Mouse (Mus musculus) midbrain, embryonic 12.5 days (tissue): ENCODE results near the gene Tmem243. TPM values are rescaled to one million over a fixed set of nuclear protein-coding genes. Genes with fewer than 3 reads are reported as not detected.

ENCODE experiments used
- ATAC-seq: fragments of 200-750 bp; cut with Nextera tagmentation; 2 replicates; pipeline ENCODE4 v1.8.0; 2017; ENCODE audit warnings: low read depth, moderate TSS enrichment, moderate library complexity; ENCODE audit not compliant: low FRiP score
- H3K27ac ChIP-seq: fragments of 300-500 bp; sonication (generic); replicated peaks from 2 replicates; pipeline ENCODE4 v1.5.1; 2016; ENCODE audit warnings: mild to moderate bottlenecking
- H3K27me3 ChIP-seq: fragments of 300-500 bp; sonication (generic); 2 replicates; pipeline ENCODE4 v1.6.1; 2016; ENCODE audit warnings: mild to moderate bottlenecking
- H3K36me3 ChIP-seq: fragments of 300-500 bp; sonication (generic); 2 replicates; pipeline ENCODE4 v1.6.1; 2016
- H3K4me1 ChIP-seq: fragments of 300-500 bp; sonication (generic); 2 replicates; pipeline ENCODE4 v1.6.1; 2016
- H3K4me2 ChIP-seq: fragments of 300-500 bp; sonication (generic); replicated peaks from 2 replicates; pipeline ENCODE4 v1.6.1; 2016; ENCODE audit warnings: mild to moderate bottlenecking, moderate library complexity
- H3K4me3 ChIP-seq: fragments of 300-500 bp; sonication (generic); 2 replicates; pipeline ENCODE4 v1.5.1; 2016; ENCODE audit warnings: mild to moderate bottlenecking
- H3K9ac ChIP-seq: fragments of 300-500 bp; sonication (generic); replicated peaks from 2 replicates; pipeline ENCODE4 v1.6.1; 2016; ENCODE audit warnings: mild to moderate bottlenecking, moderate library complexity
- H3K9me3 ChIP-seq: fragments of 300-500 bp; sonication (generic); 2 replicates; pipeline ENCODE4 v1.6.1; 2016; ENCODE audit warnings: mild to moderate bottlenecking
- WGBS: fragments of 180-500 bp; shearing (Covaris S2); methylation state at CpG from one replicate; pipeline ENCODE4 v1.1.7; 2016; 5-methylcytosine and 5-hydroxymethylcytosine counted together
- polyA plus RNA-seq: library from polyadenylated mRNA; unstranded; fragments of >200 nt; fragmentation: Nextera tagmentation; extraction: Ambion mirVana; gene quantifications from 2 replicates; pipeline ENCODE4 v1.2.1, GENCODE M21; 2016

Gene Tmem243
- polyA plus RNA-seq: 24.5 and 26.3 TPM in 2 replicates

DNA sequence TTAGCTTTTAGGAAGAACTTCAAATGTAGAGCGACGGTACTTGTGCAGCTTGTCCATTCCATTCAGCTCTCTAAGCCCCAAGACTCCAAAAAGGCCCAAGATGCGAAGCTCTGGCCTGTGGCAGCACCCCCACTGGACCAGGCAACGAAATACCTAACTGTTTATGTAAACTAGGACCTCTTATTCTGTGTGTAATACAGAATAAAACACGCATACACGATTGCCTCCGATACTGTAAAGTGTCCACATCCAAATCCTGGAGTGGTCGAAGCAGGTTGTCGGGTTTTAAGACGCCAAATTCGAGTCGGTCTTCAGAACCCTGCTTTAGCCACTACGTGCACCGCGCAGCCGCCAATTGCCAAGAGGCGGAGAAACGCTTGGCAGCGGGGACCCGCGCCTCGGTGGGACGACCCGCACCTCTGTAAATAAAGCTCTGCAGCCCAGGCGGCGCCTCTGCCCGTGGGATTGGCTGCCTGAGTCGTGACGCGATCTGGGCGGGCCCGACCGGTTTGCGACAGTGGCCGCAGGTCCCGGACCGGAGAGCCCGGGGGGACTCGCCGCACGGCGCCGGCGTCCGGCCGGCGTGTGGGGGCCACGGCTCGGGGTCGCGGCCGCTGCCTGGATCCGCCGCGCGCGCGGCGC lies at the start of gene Tmem243:
Tmem243 (plus strand) TSS at position 462 of the 642 bp plus-strand sequence.
- Histone ChIP-seq H3K27ac (peak within 1 kb of the TSS; percentile 30; the same call in 1 of the 2 replicates), H3K4me3 (peak within 1 kb of the TSS; percentile 91), H3K27me3 (peaks cover 15% of the 10 kb centered on the region), H3K9me3 (no peaks in the 10 kb centered on the region; the same call in 1 of the 2 replicates), H3K4me1 (peaks cover 11% of the 10 kb centered on the region), H3K36me3 (no peaks in the 10 kb centered on the region), H3K9ac (peak within 1 kb of the TSS; percentile 87), H3K4me2 (peak within 1 kb of the TSS; percentile 82)
- under 1% methylated on average over 59 of the region's 59 CpGs for WGBS
- peak; percentile 98 for ATAC-seq

DNA sequence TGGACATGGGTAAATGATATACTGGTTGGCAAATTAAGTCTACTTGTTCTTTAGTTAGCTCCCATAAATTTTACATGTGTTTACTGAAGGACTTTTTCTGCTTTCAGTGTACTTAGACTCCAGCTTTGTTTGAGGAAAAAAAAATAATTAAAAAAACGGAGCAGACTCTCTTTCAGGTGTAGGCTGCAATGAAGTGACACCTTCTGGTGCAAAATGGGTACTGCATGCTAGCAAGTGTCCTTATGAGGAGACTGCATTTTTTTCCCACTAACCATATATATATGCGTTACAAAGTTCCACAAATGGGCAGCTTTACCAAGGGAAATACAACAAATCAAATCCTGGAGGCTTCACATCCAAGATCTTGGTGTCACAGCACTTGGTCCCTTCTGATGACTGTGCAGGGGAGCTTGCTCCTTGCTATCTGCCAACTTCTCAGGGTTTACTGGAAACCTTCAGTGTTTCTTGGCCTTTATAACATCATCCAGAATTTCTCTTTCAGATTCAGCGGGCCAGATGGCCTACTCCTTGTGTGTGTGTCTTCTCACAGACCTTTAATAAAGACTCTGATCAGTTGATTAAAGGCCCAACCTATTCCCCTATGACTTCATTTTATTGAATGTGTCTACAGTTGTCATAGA lies 44.3 kb upstream of the Tmem243 start:
- ATAC-seq: peak; percentile 68
- WGBS: 27% methylated on average over 3 of the region's 3 CpGs
- H3K4me1 ChIP-seq: no peaks in the 10 kb centered on the region
- no peaks in the 10 kb centered on the region for H3K9me3 ChIP-seq
- no peaks in the 10 kb centered on the region for H3K36me3 ChIP-seq
- H3K4me3 ChIP-seq: no peak overlapping the region
- H3K27me3 ChIP-seq: no peaks in the 10 kb centered on the region
- H3K27ac ChIP-seq: no peak overlapping the region
- no peak overlapping the region for H3K9ac ChIP-seq
- H3K4me2 ChIP-seq: no peak overlapping the region

DNA sequence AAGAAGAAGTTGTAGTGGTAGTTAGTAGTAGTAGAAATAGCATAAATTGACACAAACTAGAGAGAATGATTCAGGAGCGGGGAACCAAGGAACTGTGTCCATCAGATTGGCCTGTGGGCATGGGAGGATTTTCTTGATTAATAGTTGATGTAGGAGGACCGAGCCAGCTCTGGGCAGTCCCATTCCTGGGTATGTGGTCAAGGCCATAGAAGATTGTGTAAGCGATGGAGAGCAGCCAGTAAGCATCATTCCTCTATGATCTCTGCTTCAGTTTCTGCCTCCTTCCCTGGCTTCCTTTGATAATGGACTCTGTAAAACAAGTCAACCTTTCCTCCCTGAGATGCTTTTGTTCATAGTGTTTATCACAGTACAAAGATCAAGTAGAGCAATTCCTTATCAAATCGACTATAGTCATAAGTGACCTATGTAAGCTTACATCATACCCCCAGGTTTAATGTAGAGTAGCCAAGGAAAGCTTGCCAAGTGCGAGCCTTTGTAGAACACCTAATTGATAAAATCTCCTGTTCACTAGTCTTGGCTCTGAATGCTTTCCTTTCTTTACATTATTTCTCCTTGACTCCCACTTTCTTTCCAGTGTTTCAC lies 43.1 kb upstream of the Tmem243 start:
- no peaks in the 10 kb centered on the region for H3K4me1 ChIP-seq
- no peak overlapping the region for H3K9ac ChIP-seq
- no peak overlapping the region for H3K4me2 ChIP-seq
- no peaks in the 10 kb centered on the region for H3K9me3 ChIP-seq
- H3K4me3 ChIP-seq: no peak overlapping the region
- H3K27me3 ChIP-seq: no peaks in the 10 kb centered on the region
- H3K36me3 ChIP-seq: no peaks in the 10 kb centered on the region
- no peak overlapping the region for H3K27ac ChIP-seq
- ATAC-seq: no peak
- 86% methylated on average over 5 of the region's 5 CpGs for WGBS

DNA sequence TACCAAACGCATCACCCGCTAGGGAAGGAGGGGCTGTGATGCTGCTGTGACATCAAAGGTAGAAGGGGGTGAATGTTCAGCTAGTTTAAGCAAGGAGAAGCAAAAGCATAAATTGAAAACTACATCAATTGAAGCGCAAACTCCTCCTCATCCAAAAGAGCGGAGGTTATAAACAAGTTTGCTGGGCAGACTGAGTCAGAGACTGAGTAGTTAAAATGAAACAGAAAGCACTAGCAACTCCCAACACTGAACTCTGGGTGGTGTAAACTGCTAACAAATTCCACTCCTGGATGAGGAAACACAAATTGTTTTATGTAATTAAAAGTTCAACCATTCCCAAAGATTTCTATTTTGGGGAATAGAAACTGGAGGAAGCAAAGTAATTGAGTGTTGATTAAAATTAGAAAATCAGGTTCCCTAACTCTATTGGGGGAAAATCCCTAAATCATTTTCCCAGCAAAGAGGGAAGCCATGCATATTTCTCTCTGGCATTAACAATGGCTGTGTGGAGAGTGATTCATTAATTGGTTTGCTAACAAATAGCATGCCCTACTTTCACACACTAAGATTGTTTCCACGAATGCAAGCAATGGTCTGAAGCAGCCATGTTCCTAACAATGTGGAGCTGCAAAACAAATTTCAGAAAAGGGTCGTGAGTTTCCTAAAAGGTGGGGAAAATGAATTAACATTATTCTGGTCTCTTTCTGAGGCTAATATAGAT lies 41.0 kb upstream of the Tmem243 start:
- Histone ChIP-seq H3K27me3 (no peaks in the 10 kb centered on the region), H3K27ac (no peak overlapping the region), H3K36me3 (no peaks in the 10 kb centered on the region), H3K9me3 (no peaks in the 10 kb centered on the region), H3K9ac (no peak overlapping the region), H3K4me2 (no peak overlapping the region), H3K4me1 (no peaks in the 10 kb centered on the region), H3K4me3 (no peak overlapping the region)
- WGBS: 78% methylated on average over 6 of the region's 6 CpGs
- ATAC-seq: no peak

DNA sequence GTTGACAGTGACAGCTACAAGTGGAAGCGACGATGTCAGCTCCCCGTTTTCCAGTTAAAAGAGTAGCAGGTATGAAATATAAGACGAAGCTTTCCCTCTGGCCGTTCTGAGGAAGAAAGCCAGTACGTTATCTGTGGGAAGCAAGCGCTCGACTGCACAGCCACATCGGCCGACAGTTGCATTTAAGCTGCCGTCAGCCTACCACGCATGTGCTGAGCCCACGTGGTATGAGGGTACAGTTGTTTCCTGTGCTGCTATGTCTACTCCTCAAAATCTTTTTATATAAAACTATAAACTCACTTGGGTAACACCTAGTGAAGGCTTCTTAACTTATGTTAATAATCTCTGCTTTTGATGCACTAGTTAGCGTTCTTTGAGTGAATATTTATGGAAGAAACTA lies 40.2 kb upstream of the Tmem243 start:
- Histone ChIP-seq H3K27me3 (no peaks in the 10 kb centered on the region), H3K4me3 (no peak overlapping the region), H3K9me3 (no peaks in the 10 kb centered on the region), H3K4me2 (no peak overlapping the region), H3K27ac (no peak overlapping the region), H3K36me3 (no peaks in the 10 kb centered on the region), H3K9ac (no peak overlapping the region), H3K4me1 (no peaks in the 10 kb centered on the region)
- 95% methylated on average over 14 of the region's 14 CpGs for WGBS
- no peak for ATAC-seq

DNA sequence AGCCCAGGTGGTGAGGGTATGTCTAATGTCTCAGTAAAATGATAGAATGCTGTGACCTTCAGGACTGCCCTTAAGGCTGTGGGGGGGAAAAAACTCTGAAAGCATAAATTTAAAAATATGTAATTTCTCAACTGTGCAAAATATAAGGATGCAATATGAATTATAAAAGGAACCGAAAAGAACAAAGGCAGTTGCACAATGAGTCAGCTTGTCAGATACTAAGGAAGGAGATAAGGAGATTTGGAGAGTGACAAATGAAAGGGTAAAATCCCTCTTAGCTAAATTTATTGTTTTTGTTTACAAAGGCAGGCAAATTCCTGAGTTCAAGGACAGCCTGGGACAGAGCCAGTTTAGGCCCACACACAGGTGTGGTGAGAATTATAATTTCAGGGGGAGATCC lies 36.3 kb upstream of the Tmem243 start:
- H3K4me2 ChIP-seq: no peak overlapping the region
- ATAC-seq: no peak
- no peak overlapping the region for H3K27ac ChIP-seq
- no peaks in the 10 kb centered on the region for H3K27me3 ChIP-seq
- H3K4me3 ChIP-seq: no peak overlapping the region
- no peaks in the 10 kb centered on the region for H3K9me3 ChIP-seq
- H3K9ac ChIP-seq: no peak overlapping the region
- no peaks in the 10 kb centered on the region for H3K36me3 ChIP-seq
- H3K4me1 ChIP-seq: no peaks in the 10 kb centered on the region
- WGBS: 86% methylated on average over 1 of the region's 1 CpGs

DNA sequence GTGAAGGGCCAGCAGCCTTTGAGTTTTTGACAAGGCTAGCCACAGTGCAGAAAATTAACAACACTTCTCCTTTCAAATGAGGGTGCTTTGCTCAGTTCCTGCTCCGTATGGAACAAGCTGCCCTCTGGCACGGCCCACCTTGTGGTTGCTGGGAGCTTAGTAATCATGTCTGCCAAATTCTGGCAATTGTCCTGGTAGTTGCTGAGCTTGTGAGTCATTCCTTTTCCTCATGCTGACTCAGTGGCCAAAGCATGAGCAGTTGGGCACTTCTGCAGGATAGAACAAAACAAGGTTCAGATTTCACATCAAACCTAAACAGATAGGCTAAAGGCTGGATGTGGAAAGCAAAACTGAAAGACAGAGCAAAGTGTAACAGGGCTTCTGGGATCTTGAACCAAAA lies 31.6 kb upstream of the Tmem243 start:
- 77% methylated on average over 2 of the region's 2 CpGs for WGBS
- Histone ChIP-seq H3K4me2 (no peak overlapping the region), H3K36me3 (no peaks in the 10 kb centered on the region), H3K9me3 (no peaks in the 10 kb centered on the region), H3K4me1 (peaks cover 11% of the 10 kb centered on the region; the same call in 1 of the 2 replicates), H3K27ac (no peak overlapping the region), H3K27me3 (no peaks in the 10 kb centered on the region), H3K9ac (no peak overlapping the region), H3K4me3 (no peak overlapping the region)
- no peak for ATAC-seq

DNA sequence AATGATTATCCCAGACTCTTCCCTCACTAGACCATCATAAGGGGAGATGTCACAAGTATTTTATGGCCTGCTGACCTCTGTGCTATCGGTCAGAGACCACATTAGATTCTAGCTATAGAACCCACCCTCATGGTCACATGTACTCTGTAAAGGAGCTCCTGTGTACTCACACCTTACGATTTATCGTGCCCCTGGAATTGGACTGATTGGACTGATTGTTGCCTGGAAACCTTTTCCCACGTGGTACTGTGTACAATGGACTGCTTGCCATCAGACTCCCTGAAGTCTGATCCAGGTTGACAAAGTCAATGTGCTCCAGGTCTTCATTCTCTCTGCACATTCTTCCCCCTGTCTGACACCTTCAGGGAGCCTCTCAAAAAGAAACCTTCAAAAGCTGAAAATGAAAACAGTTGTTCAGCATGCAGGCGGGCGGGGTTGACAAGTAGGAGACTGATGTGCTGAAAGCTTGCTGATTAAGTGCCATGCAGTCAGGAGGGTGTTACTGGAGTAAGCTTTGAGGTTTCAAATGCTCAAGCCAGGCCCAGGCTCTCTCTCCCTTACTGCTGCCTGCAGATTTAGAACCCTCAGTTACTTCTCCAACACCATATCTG lies 30.8 kb upstream of the Tmem243 start:
- Histone ChIP-seq H3K9me3 (no peaks in the 10 kb centered on the region), H3K36me3 (no peaks in the 10 kb centered on the region), H3K4me3 (no peak overlapping the region), H3K4me2 (no peak overlapping the region), H3K9ac (no peak overlapping the region), H3K27me3 (no peaks in the 10 kb centered on the region), H3K4me1 (peaks cover 11% of the 10 kb centered on the region; the same call in 1 of the 2 replicates), H3K27ac (no peak overlapping the region)
- 87% methylated on average over 6 of the region's 6 CpGs for WGBS
- ATAC-seq: no peak

DNA sequence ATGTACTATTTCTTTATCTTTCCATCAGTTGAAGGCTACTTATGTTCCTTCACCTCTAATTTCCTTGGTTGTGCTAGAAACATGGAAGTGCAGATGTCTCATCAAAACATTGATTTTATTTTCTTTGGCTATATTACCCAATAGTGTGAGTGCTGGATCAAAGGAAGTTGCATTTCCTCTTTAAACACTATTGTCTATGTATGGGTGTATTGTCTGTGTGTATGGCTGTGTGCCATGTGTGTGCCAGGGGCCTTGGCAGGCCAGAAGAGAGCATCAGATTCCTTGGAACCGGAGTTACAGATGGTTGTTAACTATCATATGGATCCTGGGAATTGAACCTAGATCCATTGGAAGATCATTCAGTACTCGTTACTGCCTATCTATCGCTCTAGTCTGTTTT lies 29.1 kb upstream of the Tmem243 start:
- no peak overlapping the region for H3K27ac ChIP-seq
- ATAC-seq: no peak
- no peak overlapping the region for H3K9ac ChIP-seq
- 92% methylated on average over 3 of the region's 3 CpGs for WGBS
- no peaks in the 10 kb centered on the region for H3K9me3 ChIP-seq
- no peak overlapping the region for H3K4me2 ChIP-seq
- H3K27me3 ChIP-seq: no peaks in the 10 kb centered on the region
- no peaks in the 10 kb centered on the region for H3K36me3 ChIP-seq
- H3K4me3 ChIP-seq: no peak overlapping the region
- H3K4me1 ChIP-seq: peaks cover 11% of the 10 kb centered on the region; the same call in 1 of the 2 replicates

DNA sequence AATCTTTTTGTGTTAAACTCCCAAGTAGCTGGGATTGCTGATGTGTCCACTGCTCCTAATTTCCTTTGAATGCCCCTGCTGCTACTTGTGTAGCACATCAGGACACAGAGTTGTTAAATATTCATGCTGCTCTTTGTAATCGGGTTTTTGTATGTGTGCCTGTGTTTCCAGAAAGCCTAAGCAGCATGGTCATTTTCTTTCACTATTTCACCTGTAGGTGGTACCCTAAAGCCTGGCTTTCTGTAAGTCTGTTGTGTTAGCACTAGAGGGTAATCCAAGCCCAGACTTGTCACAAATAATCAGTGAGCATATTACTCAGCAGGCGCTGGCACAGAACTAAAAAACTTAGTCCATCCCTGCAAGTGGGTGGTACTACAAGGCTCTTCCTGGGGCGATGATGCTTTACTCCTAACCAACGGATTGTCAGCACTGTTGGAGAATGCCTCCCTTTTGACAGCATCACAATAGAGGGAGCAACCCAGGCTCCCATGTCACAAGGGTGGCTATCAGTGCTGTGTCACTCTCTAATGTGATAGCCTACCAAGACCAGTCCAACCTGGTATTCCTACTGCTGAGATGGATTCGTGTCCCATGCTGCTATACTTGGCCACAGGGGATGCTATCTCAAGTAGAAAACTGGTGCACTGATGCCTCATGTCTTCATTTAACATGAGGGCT lies 27.2 kb upstream of the Tmem243 start:
- Histone ChIP-seq H3K9me3 (no peaks in the 10 kb centered on the region), H3K4me3 (no peak overlapping the region), H3K4me2 (no peak overlapping the region), H3K27me3 (no peaks in the 10 kb centered on the region), H3K9ac (no peak overlapping the region), H3K4me1 (peaks cover 11% of the 10 kb centered on the region; the same call in 1 of the 2 replicates), H3K27ac (no peak overlapping the region), H3K36me3 (no peaks in the 10 kb centered on the region)
- ATAC-seq: peak; percentile 78
- WGBS: 36% methylated on average over 5 of the region's 5 CpGs

DNA sequence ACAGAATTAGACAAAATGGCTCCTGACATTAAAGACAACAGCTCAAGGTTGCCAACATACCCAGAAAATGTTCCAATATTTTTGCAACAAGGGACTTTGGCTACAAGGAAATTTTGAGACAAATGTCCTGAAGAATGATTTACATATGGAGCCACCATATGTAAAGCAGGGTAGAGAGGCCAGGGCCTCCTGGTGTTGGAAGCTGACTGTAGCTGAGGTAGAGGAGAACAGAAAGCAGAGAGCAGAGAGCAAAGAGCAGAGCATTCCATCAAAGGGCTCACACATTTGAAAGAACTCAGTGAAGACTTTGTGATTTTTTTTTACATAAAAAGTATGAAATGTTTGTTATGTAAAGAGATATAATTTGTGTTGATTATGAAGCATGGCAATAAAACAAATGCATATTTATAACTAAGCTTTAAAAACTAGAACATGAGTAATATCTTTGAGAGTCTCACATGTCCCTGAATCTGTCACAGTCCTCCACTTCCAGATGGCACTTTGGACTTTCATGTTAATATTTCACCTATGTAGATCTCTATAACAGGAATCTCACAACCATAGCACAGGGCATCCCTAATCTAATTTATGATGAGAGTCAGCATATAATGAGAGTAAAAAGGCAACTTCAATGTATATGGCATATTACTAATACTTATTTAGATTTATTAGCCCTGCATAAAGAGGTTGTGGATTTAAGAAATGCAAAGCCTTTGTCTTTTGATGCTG lies 20.5 kb upstream of the Tmem243 start:
- no peaks in the 10 kb centered on the region for H3K27me3 ChIP-seq
- no peak overlapping the region for H3K9ac ChIP-seq
- no peak overlapping the region for H3K4me3 ChIP-seq
- H3K4me2 ChIP-seq: no peak overlapping the region
- H3K9me3 ChIP-seq: no peaks in the 10 kb centered on the region
- ATAC-seq: no peak
- no peaks in the 10 kb centered on the region for H3K36me3 ChIP-seq
- no peak overlapping the region for H3K27ac ChIP-seq
- no peaks in the 10 kb centered on the region for H3K4me1 ChIP-seq
